Mouse (Mus musculus) embryonic facial prominence, embryonic 11.5 days (tissue): ENCODE measurements at regions not wholly inside any gene's neighbourhood (a gene's known extent, or its start where the extent isn't known, plus 50 kb on each side); places are given as distances from the start of the nearest gene placed in this dataset.

Source experiments
- ATAC-seq: fragments of 200-750 bp; cut with Nextera tagmentation; replicated peaks from 2 replicates; pipeline ENCODE4 v1.8.0; 2017; ENCODE audit warnings: low read depth; ENCODE audit not compliant: insufficient number of reproducible peaks, low FRiP score, low TSS enrichment
- DNase-seq: peaks from one replicate; pipeline ENCODE4 v3.0.0-alpha.2; 2015; ENCODE audit warnings: low spot score
- H3K27ac ChIP-seq: fragments of 300-500 bp; sonication (generic); replicated peaks from 2 replicates; pipeline ENCODE4 v1.5.1; 2014; ENCODE audit warnings: mild to moderate bottlenecking, low read depth, low read length, control low read depth
- H3K27me3 ChIP-seq: fragments of 300-500 bp; sonication (generic); 2 replicates; pipeline ENCODE4 v1.6.1; 2014; ENCODE audit warnings: mild to moderate bottlenecking, low read length, moderate library complexity, mixed read lengths; ENCODE audit not compliant: control insufficient read depth, insufficient read depth
- H3K36me3 ChIP-seq: fragments of 300-500 bp; sonication (generic); replicated peaks from 2 replicates; pipeline ENCODE4 v1.6.1; 2014; ENCODE audit warnings: low read depth, mild to moderate bottlenecking, low read length, moderate library complexity, mixed read lengths; ENCODE audit not compliant: control insufficient read depth, insufficient read depth
- H3K4me1 ChIP-seq: fragments of 300-500 bp; sonication (generic); 2 replicates; pipeline ENCODE4 v1.6.1; 2014; ENCODE audit warnings: low read length, mixed read lengths; ENCODE audit not compliant: control insufficient read depth, insufficient read depth
- H3K4me2 ChIP-seq: fragments of 300-500 bp; sonication (generic); 2 replicates; pipeline ENCODE4 v1.6.1; 2014; ENCODE audit warnings: low read depth, mild to moderate bottlenecking, control low read depth, low read length, moderate library complexity
- H3K4me3 ChIP-seq: fragments of 300-500 bp; sonication (generic); 2 replicates; pipeline ENCODE4 v1.5.1; 2014; ENCODE audit warnings: low read depth, low read length, control low read depth
- H3K9ac ChIP-seq: fragments of 300-500 bp; sonication (generic); replicated peaks from 2 replicates; pipeline ENCODE4 v1.6.1; 2014; ENCODE audit warnings: mild to moderate bottlenecking, control low read depth, low read length
- H3K9me3 ChIP-seq: fragments of 300-500 bp; sonication (generic); replicated peaks from 2 replicates; pipeline ENCODE4 v1.6.1; 2016; ENCODE audit warnings: mild to moderate bottlenecking, low read length, inconsistent platforms, mixed read lengths; ENCODE audit not compliant: control insufficient read depth
- WGBS: fragments of 180-500 bp; shearing (Covaris S2); extraction: QIAGEN DNeasy Blood & Tissue Kit; methylation state at CpG from one replicate; pipeline ENCODE4 v1.1.7; 2014; 5-methylcytosine and 5-hydroxymethylcytosine counted together

- H3K27me3 ChIP-seq: no peaks in the 10 kb centered on the region
- ATAC-seq: no peak
- no peaks in the 10 kb centered on the region for H3K36me3 ChIP-seq
Observed at GRCm38 (mm10) chr15:61410789-61411188, 488.0 kb upstream of the A1bg start.

DNA sequence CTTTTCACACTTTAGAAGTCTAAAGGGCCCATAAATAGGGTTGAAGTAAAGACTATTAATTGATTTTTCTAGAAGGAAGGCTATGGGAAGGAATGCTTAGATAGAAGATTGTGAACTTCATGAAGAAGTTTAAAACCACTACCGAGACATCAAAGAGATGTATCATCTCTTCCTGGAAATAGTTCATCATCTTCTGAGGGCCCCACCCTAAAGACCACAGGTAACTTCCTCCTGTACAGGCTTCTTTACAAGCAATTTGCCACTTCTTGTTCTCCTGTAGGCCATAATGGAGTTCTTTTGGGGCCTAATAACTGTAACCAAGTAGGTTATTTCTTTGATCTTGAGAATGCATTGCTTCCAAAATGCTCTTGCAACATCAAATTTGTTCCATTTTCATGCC, 485.8 kb upstream of the A1bg start:
- Histone ChIP-seq H3K27me3 (no peaks in the 10 kb centered on the region), H3K9me3 (no peaks in the 10 kb centered on the region), H3K4me1 (no peaks in the 10 kb centered on the region), H3K36me3 (no peaks in the 10 kb centered on the region), H3K4me2 (no peak overlapping the region), H3K4me3 (no peak overlapping the region), H3K27ac (no peak overlapping the region), H3K9ac (no peak overlapping the region)
- WGBS: 89% methylated on average over 1 of the region's 1 CpGs
- ATAC-seq: no peak
- DNase-seq: no peak

More at GRCm38 (mm10) chr15:61410789-61411188, 488.0 kb upstream of the A1bg start:
- Histone ChIP-seq H3K9me3 (no peaks in the 10 kb centered on the region), H3K4me3 (no peak overlapping the region), H3K27ac (no peak overlapping the region), H3K4me2 (no peak overlapping the region), H3K9ac (no peak overlapping the region), H3K4me1 (no peaks in the 10 kb centered on the region)
- WGBS: 84% methylated on average over 2 of the region's 2 CpGs
- no peak for DNase-seq

DNA sequence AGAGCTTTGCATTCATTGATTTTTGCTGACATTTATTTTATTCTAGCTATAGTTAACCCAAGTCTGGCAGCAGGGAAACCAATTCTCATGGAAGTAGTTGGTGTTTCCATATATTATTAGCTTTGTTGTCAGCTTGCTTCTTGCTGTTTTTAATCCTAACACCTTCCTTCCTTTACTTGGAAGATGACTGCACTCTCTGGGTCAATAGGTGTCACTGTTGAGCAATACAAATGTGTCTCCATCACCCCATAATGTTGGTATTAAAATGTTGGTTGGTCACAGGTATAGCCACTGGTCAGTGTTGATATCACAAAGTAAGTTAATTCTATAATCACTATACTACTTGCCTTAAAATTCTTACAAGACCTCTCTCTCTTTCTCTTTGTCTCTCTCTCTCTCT, 477.9 kb upstream of the A1bg start:
- no peak overlapping the region for H3K4me3 ChIP-seq
- DNase-seq: no peak
- no peaks in the 10 kb centered on the region for H3K4me1 ChIP-seq
- H3K27ac ChIP-seq: no peak overlapping the region
- H3K36me3 ChIP-seq: no peaks in the 10 kb centered on the region
- no peak for ATAC-seq
- no peaks in the 10 kb centered on the region for H3K9me3 ChIP-seq
- H3K27me3 ChIP-seq: no peaks in the 10 kb centered on the region
- no peak overlapping the region for H3K9ac ChIP-seq
- H3K4me2 ChIP-seq: no peak overlapping the region

DNA sequence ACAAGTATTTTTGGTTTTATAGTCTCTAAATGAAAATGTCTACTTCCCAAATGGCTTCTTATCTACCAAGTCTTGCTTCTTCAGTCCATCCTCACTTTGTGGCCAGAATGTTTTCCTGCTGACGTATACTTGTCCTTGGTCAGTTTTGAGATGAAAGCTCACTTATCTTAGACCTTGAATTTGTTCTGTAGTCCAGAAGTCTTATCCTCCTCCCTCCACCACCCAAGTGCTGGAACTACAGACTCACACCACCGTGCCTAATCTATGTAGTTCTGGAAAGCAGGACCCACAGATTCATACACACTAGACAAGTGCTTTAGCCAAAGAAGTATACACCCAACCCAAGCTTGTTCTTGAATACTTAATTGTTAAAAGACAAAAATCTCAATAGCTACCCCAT, 477.2 kb upstream of the A1bg start:
- H3K9ac ChIP-seq: no peak overlapping the region
- no peak overlapping the region for H3K4me3 ChIP-seq
- H3K27me3 ChIP-seq: no peaks in the 10 kb centered on the region
- H3K4me2 ChIP-seq: no peak overlapping the region
- H3K4me1 ChIP-seq: no peaks in the 10 kb centered on the region
- no peaks in the 10 kb centered on the region for H3K36me3 ChIP-seq
- WGBS: 88% methylated on average over 2 of the region's 2 CpGs
- no peak overlapping the region for H3K27ac ChIP-seq
- DNase-seq (no peak), ATAC-seq (no peak)
- H3K9me3 ChIP-seq: no peaks in the 10 kb centered on the region

DNA sequence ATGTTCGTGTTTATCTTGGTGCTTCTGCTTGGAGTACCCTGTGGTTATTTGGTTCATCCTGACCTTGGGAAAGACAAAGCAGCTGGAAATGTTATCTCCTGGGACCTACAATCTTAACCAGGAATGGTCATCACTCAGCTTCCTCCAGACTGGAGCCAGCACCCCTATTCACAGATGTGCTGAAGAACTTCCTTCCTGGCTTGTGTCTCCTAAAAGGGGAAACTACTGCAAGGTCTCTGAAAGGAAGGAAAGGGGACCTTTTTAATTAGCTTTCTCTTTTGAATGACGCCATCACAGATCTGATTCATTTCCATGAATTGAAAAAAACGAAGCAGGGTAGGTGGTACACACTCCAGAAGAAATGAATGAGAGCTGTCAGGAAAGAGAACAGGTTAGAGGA, 476.0 kb upstream of the A1bg start:
- H3K4me3 ChIP-seq: no peak overlapping the region
- H3K9ac ChIP-seq: no peak overlapping the region
- no peaks in the 10 kb centered on the region for H3K4me1 ChIP-seq
- H3K9me3 ChIP-seq: no peaks in the 10 kb centered on the region
- no peak overlapping the region for H3K27ac ChIP-seq
- DNase-seq (no peak), ATAC-seq (no peak)
- no peaks in the 10 kb centered on the region for H3K27me3 ChIP-seq
- no peaks in the 10 kb centered on the region for H3K36me3 ChIP-seq
- WGBS: 77% methylated on average over 3 of the region's 3 CpGs
- H3K4me2 ChIP-seq: no peak overlapping the region

- H3K27me3 ChIP-seq: no peaks in the 10 kb centered on the region
- WGBS: 90% methylated on average over 3 of the region's 3 CpGs
- no peaks in the 10 kb centered on the region for H3K36me3 ChIP-seq
- DNase-seq (no peak), ATAC-seq (no peak)
- H3K27ac ChIP-seq: no peak overlapping the region
- H3K4me3 ChIP-seq: no peak overlapping the region
- no peak overlapping the region for H3K4me2 ChIP-seq
- no peak overlapping the region for H3K9ac ChIP-seq
- no peaks in the 10 kb centered on the region for H3K4me1 ChIP-seq
- no peaks in the 10 kb centered on the region for H3K9me3 ChIP-seq
Observed at GRCm38 (mm10) chr15:61397061-61397460, 474.2 kb upstream of the A1bg start.

GRCm38 (mm10) chr15:61395296-61395826, 472.5 kb upstream of the A1bg start:
- no peak overlapping the region for H3K4me2 ChIP-seq
- no peak overlapping the region for H3K9ac ChIP-seq
- H3K36me3 ChIP-seq: no peaks in the 10 kb centered on the region
- no peaks in the 10 kb centered on the region for H3K9me3 ChIP-seq
- H3K27me3 ChIP-seq: no peaks in the 10 kb centered on the region
- H3K4me3 ChIP-seq: no peak overlapping the region
- WGBS: 15% methylated on average over 8 of the region's 8 CpGs
- ATAC-seq: no peak
- no peaks in the 10 kb centered on the region for H3K4me1 ChIP-seq
- peak; percentile 11 for DNase-seq
- no peak overlapping the region for H3K27ac ChIP-seq

GRCm38 (mm10) chr15:61380666-61381065, 457.9 kb upstream of the A1bg start:
- 58% methylated on average over 3 of the region's 3 CpGs for WGBS
- H3K9ac ChIP-seq: no peak overlapping the region
- H3K4me2 ChIP-seq: no peak overlapping the region
- H3K4me3 ChIP-seq: no peak overlapping the region
- H3K36me3 ChIP-seq: no peaks in the 10 kb centered on the region
- H3K27me3 ChIP-seq: no peaks in the 10 kb centered on the region
- H3K9me3 ChIP-seq: no peaks in the 10 kb centered on the region
- DNase-seq: no peak
- no peak overlapping the region for H3K27ac ChIP-seq
- ATAC-seq: no peak
- H3K4me1 ChIP-seq: no peaks in the 10 kb centered on the region
